Mouse (Mus musculus) lung, adult 2 months (tissue): ENCODE results near the gene Rdh16f1. TPM values are rescaled to one million over a fixed set of nuclear protein-coding genes. Genes with fewer than 3 reads are reported as not detected.

Experiments
- DNase-seq: peaks from one replicate; pipeline ENCODE4 v3.0.0; 2022
- H3K4me1 ChIP-seq: fragments of 200-500 bp; 2 replicates; pipeline ENCODE4 v1.6.1; 2011; ENCODE audit warnings: low read length; ENCODE audit not compliant: control insufficient read depth, insufficient read depth
- H3K4me3 ChIP-seq: fragments of 200-500 bp; replicated peaks from 2 replicates; pipeline ENCODE3; 2011; ENCODE audit warnings: low read depth, mild to moderate bottlenecking, control low read depth, low read length; ENCODE audit errors: extremely low read depth
- CTCF ChIP-seq: fragments of 200-500 bp; IDR thresholded peaks from 2 replicates; pipeline ENCODE4 v1.5.1; 2011; ENCODE audit warnings: mild to moderate bottlenecking, low read length, control low read depth; ENCODE audit not compliant: insufficient read depth
- POLR2A ChIP-seq: fragments of 200-500 bp; IDR thresholded peaks from 2 replicates; pipeline ENCODE4 v1.6.1; 2011; ENCODE audit warnings: low read depth, mild to moderate bottlenecking, control low read depth, low read length, borderline replicate concordance; ENCODE audit errors: extremely low read depth
- WGBS: fragments of 180-500 bp; shearing (Covaris S2); methylation state at CpG from one replicate; pipeline ENCODE4 v1.1.7; 2018; 5-methylcytosine and 5-hydroxymethylcytosine counted together
- polyA plus RNA-seq: library from polyadenylated mRNA; depleted of rRNA; stranded (reverse); fragments of >200 nt; gene quantifications from 2 replicates; pipeline ENCODE4 v1.2.3, GENCODE M21; 2012; rRNA removed

The Rdh16f1 gene
- polyA plus RNA-seq = 0.07 and 0.14 TPM in 2 replicates

DNA sequence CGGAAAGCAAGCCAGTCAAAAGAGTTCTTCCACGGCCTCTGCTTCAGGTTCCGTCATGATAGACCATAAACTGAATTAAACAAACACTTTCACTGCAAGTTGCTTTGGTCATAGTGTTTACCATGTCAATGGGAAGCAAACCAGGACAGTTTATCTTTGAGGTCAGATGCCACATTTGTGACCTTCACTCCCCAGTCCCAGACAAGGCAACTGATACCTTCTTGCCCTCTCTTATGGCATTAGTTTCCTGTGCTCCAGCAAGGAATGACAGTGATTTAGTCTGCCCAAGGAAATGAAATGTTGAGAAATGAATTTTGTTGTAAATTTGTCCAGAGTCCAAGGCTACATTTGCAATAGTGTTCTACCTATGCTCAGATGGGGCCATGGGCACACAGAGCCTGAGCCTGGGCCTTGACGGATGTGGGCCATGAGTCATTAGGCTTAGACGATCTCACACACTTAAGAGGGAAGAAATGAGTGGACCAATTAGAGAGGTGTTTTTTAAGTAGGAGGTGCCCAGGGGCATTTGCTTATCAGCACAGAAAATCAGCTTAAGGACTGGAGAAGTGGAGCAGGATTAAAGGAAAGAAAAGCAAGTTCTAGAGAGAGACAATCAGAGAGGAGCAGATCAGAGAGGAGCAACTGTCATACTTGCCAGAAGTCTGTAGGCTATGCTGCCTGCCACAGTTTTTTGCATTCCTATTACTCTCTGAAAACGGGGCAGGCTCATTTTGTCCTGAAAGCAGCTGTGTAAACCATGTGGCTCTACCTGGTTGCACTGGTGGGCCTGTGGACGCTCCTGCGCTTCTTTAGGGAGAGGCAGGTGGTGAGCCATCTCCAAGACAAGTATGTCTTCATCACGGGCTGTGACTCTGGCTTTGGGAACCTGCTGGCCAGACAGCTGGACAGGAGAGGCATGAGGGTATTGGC, at the start of gene Rdh16f1, which contains the start of gene Rdh1:
Rdh16f1 (plus strand) TSS at position 607 of the 930 bp plus-strand sequence.
Rdh1 (plus strand) TSS at position 541 of the 930 bp plus-strand sequence.
- peaks cover 16% of the 10 kb centered on the region for H3K4me1 ChIP-seq
- 62% methylated on average over 9 of the region's 9 CpGs for WGBS
- TF ChIP-seq POLR2A (no peak), CTCF (no peak)
- no peak for DNase-seq
- H3K4me3 ChIP-seq = no peak within 1 kb of the TSS

DNA sequence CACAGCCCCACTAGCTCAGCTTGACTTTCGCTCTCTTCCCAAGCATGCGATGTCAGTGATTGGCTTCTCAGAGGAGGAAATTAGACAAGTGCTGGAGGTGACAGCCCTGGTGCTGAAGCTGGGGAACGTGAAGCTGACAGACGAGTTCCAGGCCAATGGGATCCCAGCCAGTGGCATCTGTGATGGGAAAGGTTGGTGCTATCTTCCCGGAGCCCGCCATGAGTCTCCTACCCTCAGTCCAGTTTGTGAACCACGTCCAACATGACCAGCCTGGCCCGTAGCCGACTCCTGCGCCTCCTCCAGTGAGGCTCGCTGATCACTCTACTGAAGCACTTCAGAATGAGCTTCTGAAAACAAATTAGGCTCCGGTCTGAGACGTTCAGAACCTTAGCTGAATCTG, 49.3 kb upstream of the Rdh16f1 start:
- Histone ChIP-seq H3K4me1 (no peaks in the 10 kb centered on the region), H3K4me3 (no peak overlapping the region)
- no peak for DNase-seq
- TF ChIP-seq CTCF = no peak
- WGBS = 73% methylated on average over 13 of the region's 13 CpGs

- TF ChIP-seq CTCF (no peak), POLR2A (no peak)
- WGBS = 73% methylated on average over 6 of the region's 6 CpGs
- H3K4me1 ChIP-seq = no peaks in the 10 kb centered on the region
- H3K4me3 ChIP-seq = no peak overlapping the region
- no peak for DNase-seq
These were observed 46.9 kb upstream of the Rdh16f1 start for GRCm38 (mm10) chr10:127712736-127713135.

GRCm38 (mm10) chr10:127721671-127722418, 37.7 kb upstream of the Rdh16f1 start:
- Histone ChIP-seq H3K4me3 (no peak overlapping the region), H3K4me1 (no peaks in the 10 kb centered on the region)
- TF ChIP-seq CTCF (no peak), POLR2A (no peak)
- WGBS = 33% methylated on average over 20 of the region's 20 CpGs
- no peak for DNase-seq

- no peak for DNase-seq
- WGBS = 78% methylated on average over 3 of the region's 3 CpGs
These were observed 35.4 kb upstream of the Rdh16f1 start, which contains the start of gene Tac2 for GRCm38 (mm10) chr10:127724178-127724577. TSS of gene Tac2 (plus strand) at chr10:127724478.

DNA sequence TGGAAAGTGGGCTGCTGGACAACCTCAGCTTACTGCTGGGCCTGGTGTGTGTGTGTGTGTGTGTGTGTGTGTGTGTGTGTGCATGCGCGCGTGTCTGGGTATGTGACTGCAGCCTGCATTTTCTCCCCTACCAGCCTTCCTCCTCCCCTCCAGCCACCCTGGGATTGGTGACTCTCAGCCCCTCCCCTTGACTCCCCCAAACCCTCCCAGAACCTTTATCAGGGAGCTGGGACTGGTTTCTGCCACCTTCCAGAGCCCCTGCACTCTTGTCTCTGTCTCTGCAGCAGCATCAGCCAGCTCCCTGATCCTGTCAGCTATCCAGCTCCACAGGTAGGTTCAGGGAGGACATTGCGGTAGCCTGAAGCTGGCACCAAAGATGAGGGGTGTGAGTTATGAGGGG, 34.5 kb upstream of the Rdh16f1 start:
- no peak for DNase-seq
- WGBS = 73% methylated on average over 4 of the region's 4 CpGs
- Histone ChIP-seq H3K4me1 (no peaks in the 10 kb centered on the region), H3K4me3 (no peak overlapping the region)
- TF ChIP-seq CTCF = no peak
- no peak for TF ChIP-seq POLR2A

More at GRCm38 (mm10) chr10:127724178-127724577, 35.4 kb upstream of the Rdh16f1 start, which contains the start of gene Tac2:
- no peaks in the 10 kb centered on the region for H3K4me1 ChIP-seq
- no peak within 1 kb of the TSS for H3K4me3 ChIP-seq
- TF ChIP-seq POLR2A (no peak), CTCF (no peak)

DNA sequence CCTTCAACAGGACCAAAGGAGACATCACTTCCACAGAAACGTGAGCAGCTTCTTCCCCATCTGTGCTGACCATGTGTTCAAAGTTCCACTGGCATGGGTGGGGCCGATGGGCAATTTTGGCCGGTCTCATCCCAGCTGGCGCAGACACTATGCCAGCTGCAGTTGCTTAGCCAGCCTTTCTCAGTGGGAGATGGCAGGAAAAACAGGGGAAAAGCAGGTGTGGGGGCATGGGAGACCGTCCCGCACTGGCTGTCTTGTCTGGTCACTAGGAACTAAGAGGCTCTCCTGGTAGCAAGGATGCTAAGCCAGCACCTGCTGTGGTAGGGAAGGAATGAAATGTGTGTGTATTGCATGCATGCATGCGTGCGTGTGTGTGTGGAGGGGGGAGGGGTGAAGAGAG, 31.1 kb upstream of the Rdh16f1 start:
- Histone ChIP-seq H3K4me3 (no peak overlapping the region), H3K4me1 (no peaks in the 10 kb centered on the region)
- DNase-seq = no peak
- WGBS = 73% methylated on average over 8 of the region's 8 CpGs
- TF ChIP-seq CTCF (no peak), POLR2A (no peak)

- TF ChIP-seq POLR2A (no peak), CTCF (no peak)
- Histone ChIP-seq H3K4me3 (no peak overlapping the region), H3K4me1 (no peaks in the 10 kb centered on the region)
- 63% methylated on average over 11 of the region's 11 CpGs for WGBS
- DNase-seq = no peak
These were observed 29.2 kb upstream of the Rdh16f1 start for GRCm38 (mm10) chr10:127730285-127730932.

GRCm38 (mm10) chr10:127730933-127731310, 28.7 kb upstream of the Rdh16f1 start:
- no peak for TF ChIP-seq POLR2A
- no peak for TF ChIP-seq CTCF
- no peaks in the 10 kb centered on the region for H3K4me1 ChIP-seq
- 56% methylated on average over 9 of the region's 9 CpGs for WGBS
- DNase-seq = no peak
- no peak overlapping the region for H3K4me3 ChIP-seq

- DNase-seq = no peak
- 24% methylated on average over 5 of the region's 5 CpGs for WGBS
- Histone ChIP-seq H3K4me1 (peaks cover under 1% of the 10 kb centered on the region; the same call in 1 of the 2 replicates), H3K4me3 (no peak overlapping the region)
- no peak for TF ChIP-seq CTCF
- TF ChIP-seq POLR2A = no peak
These were observed 28.2 kb upstream of the Rdh16f1 start for GRCm38 (mm10) chr10:127731397-127731796.
